Mouse (Mus musculus): ENCODE data around the gene Epha1. TPM values are rescaled to one million over a fixed set of nuclear protein-coding genes. Genes with fewer than 3 reads are reported as not detected.

Gene Epha1
- total RNA-seq, 2 experiments from 2014 or later: not detected

DNA sequence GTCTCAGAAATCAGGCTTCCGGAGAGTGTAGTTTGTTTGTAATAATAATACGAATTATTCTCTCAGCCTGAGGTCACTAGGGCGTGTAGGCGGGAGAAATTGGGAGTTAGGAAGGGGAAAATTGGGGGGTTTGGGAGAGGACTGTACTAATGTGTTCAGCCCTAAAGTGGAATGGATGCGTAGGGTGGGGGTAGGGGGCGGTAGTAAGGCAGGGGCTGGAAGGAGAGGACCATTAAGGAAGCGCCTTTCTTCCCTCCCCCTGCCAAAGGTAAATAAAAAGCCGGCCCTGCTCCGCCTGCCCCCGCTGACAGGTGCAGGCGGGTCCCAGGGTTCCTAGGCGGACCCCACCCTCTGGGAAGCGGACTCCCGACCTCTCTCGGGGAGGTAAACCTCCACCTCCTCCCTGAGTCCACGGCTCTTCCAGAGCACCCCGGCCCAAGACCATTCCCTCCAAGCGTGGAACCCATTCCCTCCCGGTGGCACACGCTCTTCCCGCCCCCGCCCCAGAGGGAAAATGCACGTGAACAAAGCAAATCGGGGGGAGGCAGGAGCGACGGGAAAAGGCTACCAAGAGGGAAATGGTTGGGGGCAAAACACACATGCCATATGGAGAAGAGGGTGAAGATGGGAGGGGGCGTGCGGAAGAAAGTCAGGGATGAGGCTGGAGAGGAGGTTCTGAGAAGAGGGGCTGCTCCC lies 49.5 kb downstream of the Epha1 start:
- no peak for TF ChIP-seq CTCF (conservative IDR thresholded peaks at IDR 0.05)
- Histone ChIP-seq H3K4me3 (peak overlapping the region; percentile 91), H3K27ac (peak overlapping the region; percentile 96)
- no peak for DNase-seq (ENCODE audit: low spot score in 2 of 2)

DNA sequence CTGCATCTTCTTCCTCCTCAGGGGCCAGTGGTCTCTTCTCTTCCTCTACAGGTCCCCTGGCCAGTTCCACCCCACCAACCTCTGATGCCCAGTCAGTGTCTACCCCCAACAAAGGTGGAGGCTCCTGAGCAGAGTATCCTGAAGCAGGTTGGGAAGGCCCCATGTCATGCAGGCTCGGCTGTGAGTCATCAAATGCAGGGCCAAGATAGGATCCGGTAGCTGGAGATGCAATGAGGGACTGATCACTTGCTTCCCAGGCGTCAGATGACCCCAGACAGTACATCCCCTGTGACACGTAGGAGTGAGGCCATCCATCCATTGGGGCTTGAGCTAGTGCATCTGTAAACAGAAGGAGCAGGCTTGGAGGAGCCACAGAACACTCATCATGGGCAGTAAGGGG lies 54.8 kb downstream of the Epha1 start:
- no peak for DNase-seq (ENCODE audit: low spot score in 2 of 2)
- TF ChIP-seq CTCF (conservative IDR thresholded peaks at IDR 0.05): no peak
- Histone ChIP-seq H3K4me3 (no peak overlapping the region), H3K27ac (no peak overlapping the region)

GRCm38 (mm10) chr6:42310427-42311053 lies 62.5 kb downstream of the Epha1 start:
- no peak for TF ChIP-seq CTCF (conservative IDR thresholded peaks at IDR 0.05)
- DNase-seq (ENCODE audit: low spot score in 2 of 2): no peak
- Histone ChIP-seq H3K4me3 (no peak overlapping the region), H3K27ac (no peak overlapping the region)

GRCm38 (mm10) chr6:42309816-42310378 lies 63.2 kb downstream of the Epha1 start:
- peak; percentile 35; the same call in 1 of the 2 replicates for TF ChIP-seq CTCF (conservative IDR thresholded peaks at IDR 0.05)
- DNase-seq (ENCODE audit: low spot score in 2 of 2): no peak
- Histone ChIP-seq H3K27ac (no peak overlapping the region), H3K4me3 (no peak overlapping the region)

Other genes with a start within 250 kb of the Epha1 start
- not detected for gene Tas2r139, start 232.3 kb downstream of the Epha1 start, total RNA-seq (2021)
- gene Tas2r144, start 157.9 kb downstream of the Epha1 start, total RNA-seq (2021): not detected
- gene Gstk1, start 127.3 kb downstream of the Epha1 start, total RNA-seq (2021): 10 to 100 TPM; 10.8 to 11.0 TPM
- not detected for gene Tmem139, start 111.3 kb downstream of the Epha1 start, total RNA-seq (2021)
- gene Casp2, start 108.3 kb downstream of the Epha1 start, total RNA-seq (2021): 10 to 100 TPM; 22.7 to 25.8 TPM
- gene Clcn1, start 86.6 kb downstream of the Epha1 start, total RNA-seq (2021): 1 to 10 TPM; 4.8 to 6.0 TPM
- 10 to 100 TPM; 76.1 to 76.4 TPM for gene Fam131b, start 48.6 kb downstream of the Epha1 start, total RNA-seq (2021)
- gene Zyx, start 23.6 kb downstream of the Epha1 start, total RNA-seq (2021): 10 to 100 TPM; 44.3 to 44.5 TPM
- gene Tas2r143, start 27.0 kb upstream of the Epha1 start, total RNA-seq (2021): not detected
- gene Tas2r135, start 32.2 kb upstream of the Epha1 start, total RNA-seq (2021): not detected
- not detected for gene Tas2r126, start 61.3 kb upstream of the Epha1 start, total RNA-seq (2021)
- gene Olfr458, start 91.9 kb upstream of the Epha1 start, total RNA-seq (2021): not detected
- not detected for gene Olfr457, start 103.1 kb upstream of the Epha1 start, total RNA-seq (2021)
- not detected for gene Olfr456, start 113.9 kb upstream of the Epha1 start, total RNA-seq (2021)
- not detected for gene Olfr455, start 174.3 kb upstream of the Epha1 start, total RNA-seq (2021)
- gene Tcaf3, start 224.4 kb upstream of the Epha1 start, total RNA-seq (2021): not detected

All from layer of hippocampus, adult 2 months (tissue).